Mouse (Mus musculus) embryo, embryonic 10.5 days (tissue): ENCODE measurements around the gene Rnf11.

Experiments used
- DNase-seq: peaks from one replicate; pipeline ENCODE4 v3.0.0-alpha.2; 2015; ENCODE audit warnings: low spot score

The Rnf11 gene

GRCm38 (mm10) chr4:109444471-109444870, 40.1 kb downstream of the Rnf11 start:
- DNase-seq: no peak

- no peak for DNase-seq
Observed at GRCm38 (mm10) chr4:109442649-109443048, 41.9 kb downstream of the Rnf11 start.

GRCm38 (mm10) chr4:109442126-109442525, 42.4 kb downstream of the Rnf11 start:
- DNase-seq: no peak

DNA sequence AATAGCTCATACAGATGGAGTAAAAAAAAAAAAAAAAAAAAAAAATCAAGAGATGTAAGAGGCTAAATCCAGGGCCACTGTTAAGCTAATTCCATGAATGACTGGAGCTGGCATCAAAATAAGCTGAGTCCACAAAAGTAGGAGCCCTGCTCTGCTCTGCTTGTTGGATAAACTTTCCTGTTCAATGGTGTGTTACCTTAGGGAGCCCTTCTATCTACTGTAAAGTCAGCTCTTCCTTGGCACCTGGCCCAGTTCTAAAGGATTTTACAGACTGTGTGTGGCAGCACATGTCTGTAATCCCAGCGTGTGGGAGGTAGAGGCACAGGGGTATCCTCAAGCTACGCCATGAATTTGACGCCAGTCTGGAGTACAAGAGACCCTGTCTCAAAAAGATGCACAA, 43.5 kb downstream of the Rnf11 start:
- no peak for DNase-seq

GRCm38 (mm10) chr4:109440381-109440780, 44.1 kb downstream of the Rnf11 start:
- DNase-seq: no peak

DNA sequence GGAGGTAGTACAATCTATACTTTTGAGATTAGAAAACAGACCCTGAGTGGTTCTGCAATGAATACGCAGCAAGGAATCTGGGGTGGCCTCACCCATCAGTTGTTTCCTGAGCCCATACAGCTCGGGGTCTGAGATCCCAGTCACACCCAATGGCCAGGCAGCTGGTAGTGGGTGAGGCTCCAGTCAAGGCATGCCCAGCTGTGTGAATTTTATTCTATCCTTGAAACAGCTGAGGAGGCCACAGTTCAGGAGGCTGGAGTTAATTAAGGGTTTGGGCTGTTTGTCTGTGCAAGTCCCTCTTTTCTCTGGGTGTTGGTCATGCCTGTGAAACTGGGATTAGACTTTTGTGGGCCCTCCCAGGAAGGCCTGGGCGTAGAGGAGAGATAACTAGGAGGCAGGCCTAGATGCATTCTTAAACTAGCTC, 44.7 kb downstream of the Rnf11 start:
- DNase-seq: no peak

DNA sequence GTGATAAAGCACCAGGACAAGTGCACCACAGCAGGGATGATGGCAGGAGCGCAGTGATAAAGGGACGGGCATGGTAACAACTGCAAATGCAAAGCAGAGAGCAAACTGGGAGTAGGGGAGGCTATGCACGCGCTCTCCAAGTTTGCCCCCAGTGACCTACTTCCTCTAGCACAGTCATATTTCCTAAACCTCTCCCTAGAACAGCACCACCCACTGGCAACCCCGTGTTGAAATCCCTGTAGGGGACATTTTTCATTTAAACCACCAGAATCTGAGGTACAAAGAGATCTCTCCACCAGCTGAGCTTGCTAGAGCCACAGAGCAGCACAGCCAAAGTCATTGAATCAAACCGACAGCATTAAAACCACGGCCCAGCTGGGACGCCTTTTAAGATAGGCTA, 45.4 kb downstream of the Rnf11 start:
- no peak for DNase-seq

DNA sequence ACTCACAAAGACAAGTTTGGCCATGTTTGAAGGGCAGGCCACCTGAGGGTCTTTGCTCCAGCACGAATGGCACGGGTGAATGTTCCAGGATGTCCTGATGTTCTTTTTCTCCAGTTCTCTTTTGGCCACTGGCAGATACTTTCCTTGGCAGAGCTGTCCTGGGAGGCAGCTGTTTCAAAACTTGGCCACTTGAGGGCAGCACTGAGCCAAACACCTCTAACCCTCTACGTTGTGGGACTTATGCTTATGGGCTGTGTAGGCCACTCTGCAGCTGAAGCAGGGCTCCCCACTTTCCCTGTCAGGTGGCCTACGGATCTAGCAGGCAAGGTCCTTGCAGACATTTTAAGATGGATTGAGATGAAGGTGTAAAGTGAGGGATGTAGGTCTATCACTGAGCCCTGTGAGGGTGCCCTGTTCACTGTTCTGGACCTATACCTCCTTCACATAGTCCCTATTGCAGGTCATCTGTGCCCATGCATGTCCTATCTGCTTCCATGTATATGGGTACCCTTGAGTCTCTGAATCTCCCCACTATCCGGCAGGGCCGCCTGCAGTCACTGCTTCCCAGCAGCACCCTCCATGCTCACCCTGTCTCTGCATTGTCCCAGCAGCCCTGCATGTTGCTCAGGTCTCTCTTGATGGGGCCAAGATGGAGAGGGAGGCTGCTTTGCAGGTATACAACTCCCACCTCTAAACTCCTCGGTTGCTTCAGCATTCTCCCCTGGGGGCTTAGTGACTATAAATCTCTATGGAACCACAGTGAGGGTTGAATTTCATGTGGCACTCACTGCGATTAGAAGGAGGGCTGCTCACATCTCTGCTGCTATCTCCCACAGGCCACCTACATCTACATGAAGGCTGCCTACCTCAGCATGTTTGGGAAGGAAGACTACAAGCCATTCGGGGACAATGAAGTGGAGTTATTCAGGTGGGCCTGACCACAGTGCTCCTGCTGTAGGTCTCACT, 46.3 kb downstream of the Rnf11 start:
- DNase-seq: peak; percentile 84

DNA sequence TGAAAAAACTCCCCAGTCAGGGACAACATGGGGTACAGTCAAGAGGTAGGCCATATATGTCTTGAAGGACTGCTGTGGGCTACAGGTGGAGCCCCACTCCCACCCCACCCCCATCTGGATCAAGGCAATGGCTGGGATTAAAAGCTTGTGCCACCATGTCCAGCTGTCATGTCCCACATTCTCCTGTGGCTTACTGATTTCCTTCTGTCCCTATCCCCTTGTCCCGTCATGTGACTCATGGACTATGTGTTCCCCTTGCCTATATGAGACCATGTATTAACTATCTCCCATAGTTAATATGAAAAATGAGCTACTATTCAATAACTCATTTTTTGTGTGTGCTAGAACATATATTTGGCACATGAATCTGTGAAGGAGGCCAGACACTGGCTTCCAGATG, 50.3 kb downstream of the Rnf11 start:
- DNase-seq: no peak

DNA sequence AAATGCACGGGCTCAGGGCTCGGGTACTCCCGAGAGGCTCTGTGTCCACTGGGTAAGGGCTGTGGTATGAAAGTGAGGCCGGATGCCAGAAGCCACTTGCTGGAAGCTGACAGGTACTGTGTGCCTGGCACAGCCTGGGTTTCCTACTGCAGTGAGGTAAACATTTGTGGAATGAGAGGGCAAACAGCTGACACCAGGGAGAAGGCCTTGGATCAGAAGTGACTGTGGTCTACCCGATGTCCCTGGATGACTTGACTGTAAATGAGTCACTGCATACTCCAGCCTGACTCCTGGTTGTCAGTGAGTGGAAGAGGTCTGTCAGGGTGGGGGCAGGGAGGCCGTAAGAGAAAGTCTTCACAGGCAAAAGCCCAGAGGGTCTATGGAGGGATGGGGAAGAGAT, 50.9 kb downstream of the Rnf11 start:
- DNase-seq: no peak

DNA sequence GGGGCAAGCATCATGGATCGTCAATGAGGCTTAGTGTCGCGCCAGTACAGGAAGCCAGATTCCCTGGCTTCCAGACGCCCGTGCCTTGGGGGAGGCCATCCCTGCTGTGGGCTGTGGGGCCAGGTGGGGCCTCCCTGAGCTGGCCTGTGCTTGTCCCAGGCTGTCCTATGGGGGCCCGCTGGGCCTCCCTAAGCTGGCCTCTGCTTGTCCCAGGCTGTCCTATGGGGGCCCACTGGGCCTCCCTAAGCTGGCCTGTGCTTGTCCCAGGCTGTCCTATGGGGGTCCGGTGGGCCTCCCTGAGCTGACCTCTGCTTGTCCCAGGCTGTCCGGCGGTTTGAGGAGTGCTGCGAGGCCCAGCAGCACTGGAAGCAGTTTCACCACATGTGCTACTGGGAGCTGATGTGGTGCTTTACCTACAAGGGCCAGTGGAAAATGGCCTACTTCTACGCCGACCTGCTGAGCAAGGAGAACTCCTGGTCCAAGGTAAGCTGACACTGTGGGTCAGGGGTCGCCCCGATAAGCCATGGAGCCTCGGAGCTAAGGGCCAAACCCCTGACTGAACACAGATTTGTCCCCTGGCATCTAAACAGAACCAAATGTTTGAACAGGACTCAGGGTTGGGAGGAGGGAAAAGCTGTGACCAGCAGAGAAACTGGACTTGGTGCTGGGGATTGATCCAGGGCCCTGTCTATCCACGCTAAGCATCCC, 51.7 kb downstream of the Rnf11 start:
- DNase-seq: no peak

DNA sequence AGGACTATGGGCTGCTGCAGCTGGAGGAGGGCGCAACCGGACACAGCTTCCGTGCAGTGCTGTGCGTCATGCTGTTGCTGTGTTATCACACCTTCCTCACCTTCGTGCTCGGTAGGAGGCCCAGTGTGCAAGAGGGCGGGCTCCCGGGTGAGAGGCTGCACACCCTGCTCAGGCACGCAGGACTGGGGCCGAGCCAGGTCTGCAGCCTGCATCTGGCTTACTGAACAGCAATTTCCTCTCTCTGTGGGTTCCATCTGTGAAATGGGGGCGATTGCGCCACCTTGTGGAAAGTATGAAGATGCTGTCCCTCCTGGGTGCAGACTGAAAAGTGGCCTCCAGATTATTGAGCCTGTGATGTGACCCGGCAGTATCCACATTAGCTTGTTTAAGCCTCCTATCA, 53.7 kb downstream of the Rnf11 start:
- DNase-seq: peak; percentile 66

GRCm38 (mm10) chr4:109430250-109430649, 54.3 kb downstream of the Rnf11 start:
- DNase-seq: no peak

- DNase-seq: no peak
Observed at GRCm38 (mm10) chr4:109427058-109427457, 57.5 kb downstream of the Rnf11 start.

DNA sequence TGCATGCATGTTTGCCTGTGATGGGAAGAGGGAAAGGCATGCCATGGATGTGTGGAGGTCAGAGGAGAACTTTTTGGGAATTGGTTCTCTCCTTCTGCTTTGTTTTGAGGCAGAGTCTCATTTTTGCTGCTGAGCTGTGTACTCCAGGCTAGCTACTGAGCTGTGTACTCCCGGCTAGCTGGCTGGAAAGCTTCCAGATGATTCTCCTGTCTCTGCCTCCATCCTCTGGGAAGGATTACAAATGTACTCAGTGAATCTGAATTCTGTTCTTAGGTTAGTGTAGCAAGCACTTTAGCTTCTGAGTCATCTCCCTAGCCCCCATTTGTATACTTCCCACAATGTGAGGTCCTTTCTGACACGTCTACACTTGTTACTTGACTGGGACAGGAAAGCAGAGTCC, 61.1 kb downstream of the Rnf11 start:
- no peak for DNase-seq

DNA sequence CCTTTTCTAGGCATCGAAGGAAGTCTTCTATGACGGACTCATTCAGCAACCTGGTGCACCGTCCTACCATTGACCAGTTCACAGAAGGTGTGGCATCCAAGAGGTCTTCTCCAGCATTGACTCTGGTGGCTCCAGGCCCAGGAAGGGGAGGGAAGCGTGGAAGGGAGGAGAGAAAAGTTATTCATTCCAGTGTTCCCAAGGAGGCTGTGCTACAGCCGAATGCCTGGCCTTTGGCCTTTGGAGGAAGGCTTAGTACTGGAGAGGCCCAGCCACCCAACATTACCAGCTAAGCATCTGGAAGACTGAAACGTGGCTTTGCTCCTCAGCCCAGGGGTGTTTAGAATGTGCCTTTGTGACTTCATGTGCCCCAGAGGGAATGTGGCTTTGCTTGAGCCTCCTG, 62.1 kb downstream of the Rnf11 start:
- no peak for DNase-seq

- no peak for DNase-seq
Observed at GRCm38 (mm10) chr4:109421608-109422007, 62.9 kb downstream of the Rnf11 start.

DNA sequence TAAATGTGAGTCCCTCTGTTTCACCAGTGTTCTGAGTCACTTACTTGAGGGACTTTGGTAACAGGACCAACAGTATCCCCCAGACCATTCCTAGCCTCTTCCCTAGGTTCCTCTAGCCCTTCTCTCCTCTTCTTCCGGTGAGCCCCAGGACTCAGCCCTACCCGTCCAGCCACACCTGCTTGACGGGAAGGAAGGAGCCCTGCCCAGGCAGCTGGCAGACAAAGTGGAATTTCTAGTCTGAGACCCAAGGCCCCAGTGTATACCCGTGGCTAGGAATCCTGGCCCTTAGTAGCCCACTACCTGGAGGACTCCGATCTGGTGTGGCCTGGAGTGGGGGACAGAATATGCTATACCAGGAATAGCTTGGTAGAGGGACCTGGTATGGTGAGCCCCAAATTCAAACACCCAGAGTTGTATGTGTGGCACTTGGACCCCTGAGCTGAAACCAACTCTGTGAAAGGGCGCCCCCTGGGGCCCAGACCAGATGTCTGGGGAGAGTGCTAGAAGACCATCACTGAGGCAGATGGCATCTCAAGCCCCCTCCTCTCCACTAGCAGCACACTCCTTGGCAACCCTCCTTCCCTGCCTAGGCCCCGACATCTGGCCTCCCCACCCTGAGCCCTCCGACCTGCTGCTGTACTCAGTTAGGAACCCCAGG, 64.3 kb downstream of the Rnf11 start:
- DNase-seq: no peak

GRCm38 (mm10) chr4:109419563-109419962, 65.0 kb downstream of the Rnf11 start:
- DNase-seq: no peak

- no peak for DNase-seq
Observed at GRCm38 (mm10) chr4:109419017-109419416, 65.5 kb downstream of the Rnf11 start.

- no peak for DNase-seq
Observed at GRCm38 (mm10) chr4:109417998-109418397, 66.5 kb downstream of the Rnf11 start.

DNA sequence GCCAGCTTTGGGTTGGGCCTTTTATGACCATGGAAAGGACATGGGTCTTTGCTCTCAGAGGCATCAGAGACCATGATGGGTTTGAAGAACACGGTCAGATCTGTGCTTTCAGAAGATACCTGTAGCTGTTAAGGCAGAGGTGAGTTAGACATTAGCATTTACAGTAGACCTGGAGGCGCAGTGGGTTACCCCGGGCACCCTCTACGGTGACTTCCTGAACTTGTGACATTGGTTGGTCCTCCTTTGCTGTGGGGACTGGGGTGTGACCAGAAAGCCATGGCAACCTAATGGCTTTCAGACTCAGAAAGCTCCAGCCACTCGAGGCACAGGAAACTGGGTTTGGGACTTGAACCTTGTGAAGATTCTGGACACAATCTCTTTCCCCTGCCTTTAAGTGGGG, 72.3 kb downstream of the Rnf11 start:
- DNase-seq: no peak
